Mouse (Mus musculus) lung, adult 2 months (tissue): ENCODE results near the gene Fbxo22.

Experiments
- CTCF ChIP-seq: fragments of 200-500 bp; IDR thresholded peaks from 2 replicates; pipeline ENCODE4 v1.5.1; 2011; ENCODE audit warnings: mild to moderate bottlenecking, low read length, control low read depth; ENCODE audit not compliant: insufficient read depth
- POLR2A ChIP-seq: fragments of 200-500 bp; IDR thresholded peaks from 2 replicates; pipeline ENCODE4 v1.6.1; 2011; ENCODE audit warnings: low read depth, mild to moderate bottlenecking, control low read depth, low read length, borderline replicate concordance; ENCODE audit errors: extremely low read depth

GRCm38 (mm10) chr9:55248465-55248864, 39.7 kb downstream of the Fbxo22 start:
- TF ChIP-seq POLR2A (no peak), CTCF (no peak)
